Mouse (Mus musculus) liver, postnatal 0 days (tissue): ENCODE results near the gene Dnm2.

ENCODE experiments used
- CTCF ChIP-seq: sonication (generic); IDR thresholded peaks from 2 replicates; pipeline ENCODE4 v1.5.1; 2016; ENCODE audit warnings: antibody characterized with exemption, low read depth
- EP300 ChIP-seq: IDR thresholded peaks from 2 replicates; pipeline ENCODE4 v1.6.1; 2016; ENCODE audit warnings: antibody characterized with exemption, low read depth, mild to moderate bottlenecking

GRCm38 (mm10) chr9:21527917-21528324 is 103.2 kb downstream of the Dnm2 start:
- TF ChIP-seq CTCF: peak; percentile 14; the same call in 1 of the 2 replicates
- TF ChIP-seq EP300: no peak
